Mouse (Mus musculus) liver, adult 2 months (tissue): ENCODE measurements around the gene Unc13a. TPM values are rescaled to one million over a fixed set of nuclear protein-coding genes. Genes with fewer than 3 reads are reported as not detected.
A peak's percentile ranks its signal among the peaks of the same experiment; 100 is the strongest.

Source experiments
- DNase-seq: peaks from one replicate; pipeline ENCODE4 v3.0.0-alpha.2; 2011; ENCODE audit warnings: low read depth, low spot score; ENCODE audit errors: extremely low read depth
- H3K27ac ChIP-seq: fragments of 200-500 bp; replicated peaks from 2 replicates; pipeline ENCODE4 v1.5.1; 2012; ENCODE audit warnings: low read depth, mild to moderate bottlenecking, control low read depth, inconsistent platforms, low read length; ENCODE audit not compliant: insufficient read depth
- H3K27me3 ChIP-seq: fragments of 200-500 bp; 2 replicates; pipeline ENCODE4 v1.6.1; 2012; ENCODE audit warnings: mild to moderate bottlenecking, moderate library complexity, low read length, inconsistent platforms; ENCODE audit not compliant: control insufficient read depth, insufficient read depth
- H3K36me3 ChIP-seq: fragments of 200-500 bp; 2 replicates; pipeline ENCODE4 v1.6.1; 2012; ENCODE audit warnings: low read length, inconsistent platforms; ENCODE audit not compliant: control insufficient read depth, insufficient read depth
- H3K4me1 ChIP-seq: fragments of 200-500 bp; 2 replicates; pipeline ENCODE4 v1.6.1; 2011; ENCODE audit warnings: low read length; ENCODE audit not compliant: control insufficient read depth, insufficient read depth
- H3K4me3 ChIP-seq: fragments of 200-500 bp; 2 replicates; pipeline ENCODE4 v1.5.1; 2011; ENCODE audit warnings: low read depth, mild to moderate bottlenecking, control low read depth, low read length, moderate library complexity; ENCODE audit not compliant: insufficient read depth
- H3K79me2 ChIP-seq: fragments of 200-500 bp; 2 replicates; pipeline ENCODE4 v1.6.1; 2012; ENCODE audit warnings: inconsistent platforms, mild to moderate bottlenecking, low read length, moderate library complexity; ENCODE audit not compliant: control insufficient read depth, insufficient read depth
- H3K9ac ChIP-seq: fragments of 200-500 bp; 2 replicates; pipeline ENCODE4 v1.6.1; 2012; ENCODE audit warnings: low read depth, mild to moderate bottlenecking, control low read depth, inconsistent platforms, low read length
- CTCF ChIP-seq: fragments of 200-500 bp; IDR thresholded peaks from 2 replicates; pipeline ENCODE4 v1.5.1; 2011; ENCODE audit warnings: low read depth, low read length, control low read depth
- POLR2A ChIP-seq: fragments of 200-500 bp; IDR thresholded peaks from 2 replicates; pipeline ENCODE4 v1.6.1; 2011; ENCODE audit warnings: low read length, control low read depth; ENCODE audit not compliant: insufficient read depth; ENCODE audit errors: extremely low read depth
- WGBS: fragments of 180-500 bp; shearing (Covaris S2); methylation state at CpG from one replicate; pipeline ENCODE4 v1.1.7; 2018; 5-methylcytosine and 5-hydroxymethylcytosine counted together
- polyA plus RNA-seq: library from polyadenylated mRNA; depleted of rRNA; stranded (reverse); fragments of >200 nt; gene quantifications from 2 replicates; pipeline ENCODE4 v1.2.3, GENCODE M21; 2012
- total RNA-seq: library from RNA; depleted of rRNA; stranded (reverse); fragments of >200 nt; gene quantifications from 2 replicates; pipeline ENCODE4 v1.2.3, GENCODE M21; 2014

The Unc13a gene
- total and polyA plus RNA-seq, 2 experiments, result 0.09 to 0.15 TPM

GRCm38 (mm10) chr8:71625088-71625487 is 46.5 kb downstream of the Unc13a start:
- H3K27me3 ChIP-seq, result no peaks in the 10 kb centered on the region
- H3K36me3 ChIP-seq, result peaks cover 22% of the 10 kb centered on the region; the same call in 1 of the 2 replicates
- peak; percentile 26 for DNase-seq
- H3K9ac ChIP-seq, result no peak overlapping the region
- no peak overlapping the region for H3K27ac ChIP-seq
- 78% methylated on average over 1 of the region's 1 CpGs for WGBS
- H3K4me1 ChIP-seq, result peaks cover 4% of the 10 kb centered on the region; the same call in 1 of the 2 replicates
- no peaks in the 10 kb centered on the region for H3K79me2 ChIP-seq
- TF ChIP-seq POLR2A, result no peak
- TF ChIP-seq CTCF, result no peak
- H3K4me3 ChIP-seq, result no peak overlapping the region

GRCm38 (mm10) chr8:71619786-71620185 is 51.8 kb downstream of the Unc13a start:
- no peak for DNase-seq
- no peak overlapping the region for H3K27ac ChIP-seq
- H3K79me2 ChIP-seq, result no peaks in the 10 kb centered on the region
- no peak overlapping the region for H3K9ac ChIP-seq
- 97% methylated on average over 2 of the region's 2 CpGs for WGBS
- no peaks in the 10 kb centered on the region for H3K27me3 ChIP-seq
- H3K4me3 ChIP-seq, result no peak overlapping the region
- TF ChIP-seq CTCF (no peak), POLR2A (no peak)
- peaks cover 31% of the 10 kb centered on the region; the same call in 1 of the 2 replicates for H3K36me3 ChIP-seq
- H3K4me1 ChIP-seq, result no peaks in the 10 kb centered on the region

- Histone ChIP-seq H3K79me2 (peaks cover 4% of the 10 kb centered on the region; the same call in 1 of the 2 replicates), H3K4me3 (no peak overlapping the region), H3K27ac (no peak overlapping the region), H3K36me3 (peaks cover 7% of the 10 kb centered on the region; the same call in 1 of the 2 replicates), H3K27me3 (no peaks in the 10 kb centered on the region), H3K4me1 (peaks cover 7% of the 10 kb centered on the region), H3K9ac (no peak overlapping the region)
- TF ChIP-seq CTCF, result no peak
- TF ChIP-seq POLR2A, result no peak
- peak; percentile 33 for DNase-seq
- WGBS, result 70% methylated on average over 4 of the region's 4 CpGs
Measured at GRCm38 (mm10) chr8:71613418-71613817, 58.1 kb downstream of the Unc13a start.

GRCm38 (mm10) chr8:71612141-71612540 is 59.4 kb downstream of the Unc13a start:
- 0 out of 2 replicates have a peak, but pooled peaks cover 3% of the 10 kb centered on the region for H3K36me3 ChIP-seq
- H3K9ac ChIP-seq, result peak overlapping the region; percentile 90
- H3K79me2 ChIP-seq, result peaks cover 4% of the 10 kb centered on the region; the same call in 1 of the 2 replicates
- no peak for TF ChIP-seq POLR2A
- TF ChIP-seq CTCF, result no peak
- peak; percentile 78 for DNase-seq
- peak overlapping the region; percentile 88 for H3K4me3 ChIP-seq
- peaks cover 7% of the 10 kb centered on the region for H3K4me1 ChIP-seq
- H3K27me3 ChIP-seq, result no peaks in the 10 kb centered on the region
- peak overlapping the region; percentile 77 for H3K27ac ChIP-seq
- 11% methylated on average over 5 of the region's 5 CpGs for WGBS

- Histone ChIP-seq H3K9ac (peak within 1 kb of the TSS; percentile 90), H3K79me2 (peaks cover 4% of the 10 kb centered on the region; the same call in 1 of the 2 replicates), H3K4me1 (peaks cover 7% of the 10 kb centered on the region), H3K36me3 (0 out of 2 replicates have a peak, but pooled peaks cover 3% of the 10 kb centered on the region), H3K4me3 (peak within 1 kb of the TSS; percentile 88), H3K27ac (peak within 1 kb of the TSS; percentile 77), H3K27me3 (no peaks in the 10 kb centered on the region)
- TF ChIP-seq CTCF (no peak; the same call in 1 of the 2 replicates), POLR2A (peak; percentile 58; the same call in 1 of the 2 replicates)
- WGBS, result under 1% methylated on average over 82 of the region's 82 CpGs
- DNase-seq, result peak; percentile 97
Measured at GRCm38 (mm10) chr8:71610822-71611651, 60.5 kb downstream of the Unc13a start, which contains the start of gene Colgalt1. TSS of gene Colgalt1 (plus strand) at chr8:71610998.
